Mouse (Mus musculus) effector memory CD4-positive, alpha-beta T cell, adult 7 months (primary cell): ENCODE data around the gene Zfp366. TPM values are rescaled to one million over a fixed set of nuclear protein-coding genes. Genes with fewer than 3 reads are reported as not detected.

Experiments
- polyA plus RNA-seq: library from polyadenylated mRNA; unstranded; fragments of 100-300 nt; shearing (Covaris generic); gene quantifications from one replicate; pipeline ENCODE4 v1.2.1, GENCODE M21; 2017

Zfp366 gene
- polyA plus RNA-seq, result not detected

DNA sequence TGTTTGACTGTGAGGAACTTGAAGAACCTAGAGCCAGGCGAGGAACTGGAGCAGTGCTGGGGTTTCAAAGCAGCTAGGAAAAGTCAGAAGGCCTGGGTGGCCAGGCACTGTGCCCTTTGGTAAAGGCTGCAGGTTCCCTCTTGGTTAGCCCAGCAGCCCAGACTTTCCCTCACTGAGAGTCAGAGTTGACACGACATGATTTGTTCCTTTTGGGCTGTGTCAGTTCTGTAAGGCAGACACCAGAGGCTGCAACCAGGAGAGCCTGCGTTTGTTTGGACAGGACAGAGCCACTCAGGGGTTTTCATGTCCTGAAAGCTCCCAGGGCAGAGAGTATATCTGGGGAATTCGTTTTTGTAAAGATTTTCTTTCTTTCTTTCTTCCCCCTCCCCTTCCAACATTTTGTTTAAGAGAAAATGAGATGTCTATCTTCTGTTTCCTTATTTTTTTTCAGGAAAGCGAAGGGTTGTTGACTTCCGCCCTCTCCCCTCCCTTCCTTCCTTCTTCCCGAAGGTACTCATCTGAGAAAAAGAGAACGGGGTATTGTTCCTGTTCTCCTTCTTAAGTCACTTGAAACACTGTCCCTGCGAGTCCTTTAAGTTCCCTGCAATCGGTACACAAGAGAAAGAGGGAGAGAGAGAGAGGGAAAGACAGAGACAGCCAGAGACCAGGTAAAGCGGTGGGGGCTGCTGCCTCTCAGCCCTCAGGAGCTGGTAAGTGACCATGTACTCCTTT is at the start of gene Zfp366:
Gene Zfp366 (plus strand): TSS at position 669 of the 732 bp plus-strand sequence.

Other genes starting within 250 kb of the Zfp366 start
- gene 1700024P04Rik, start 200.3 kb upstream of the Zfp366 start, polyA plus RNA-seq, result not detected
- gene Ptcd2, start 159.9 kb downstream of the Zfp366 start, polyA plus RNA-seq, result 34.7 TPM
- gene Mrps27, start 160.0 kb downstream of the Zfp366 start, polyA plus RNA-seq, result 12.1 TPM